Mouse (Mus musculus) embryonic fibroblast, embryonic 13.5 days (primary cell): ENCODE data around the gene Sema3e. TPM values are rescaled to one million over a fixed set of nuclear protein-coding genes. Genes with fewer than 3 reads are reported as not detected.

Source experiments
- H3K27ac ChIP-seq: 2 replicates; pipeline ENCODE4 v1.5.1; 2012; ENCODE audit warnings: low read length, control low read depth, inconsistent platforms; ENCODE audit not compliant: insufficient read depth
- H3K4me1 ChIP-seq: 2 replicates; pipeline ENCODE4 v1.6.1; 2011; ENCODE audit warnings: low read length; ENCODE audit not compliant: control insufficient read depth, insufficient read depth
- H3K4me3 ChIP-seq: 2 replicates; pipeline ENCODE4 v1.5.1; 2011; ENCODE audit warnings: mild to moderate bottlenecking, control low read depth, low read length; ENCODE audit not compliant: insufficient read depth
- CTCF ChIP-seq: IDR thresholded peaks from 2 replicates; pipeline ENCODE4 v1.5.1; 2011; ENCODE audit warnings: mild to moderate bottlenecking, control low read depth, low read length, moderate library complexity, borderline replicate concordance; ENCODE audit not compliant: insufficient read depth
- POLR2A ChIP-seq: IDR thresholded peaks from 2 replicates; pipeline ENCODE4 v1.6.1; 2011; ENCODE audit warnings: low read depth, mild to moderate bottlenecking, control low read depth, low read length, moderate library complexity
- polyA plus RNA-seq: library from polyadenylated mRNA; stranded (reverse); fragments of >200 nt; gene quantifications from 2 replicates; pipeline ENCODE4 v1.2.4, GENCODE M21; 2011; ENCODE audit warnings: low read depth; ENCODE audit not compliant: missing spikeins, insufficient read length

Gene Sema3e
- polyA plus RNA-seq, 1 experiment = 6.2 TPM

DNA sequence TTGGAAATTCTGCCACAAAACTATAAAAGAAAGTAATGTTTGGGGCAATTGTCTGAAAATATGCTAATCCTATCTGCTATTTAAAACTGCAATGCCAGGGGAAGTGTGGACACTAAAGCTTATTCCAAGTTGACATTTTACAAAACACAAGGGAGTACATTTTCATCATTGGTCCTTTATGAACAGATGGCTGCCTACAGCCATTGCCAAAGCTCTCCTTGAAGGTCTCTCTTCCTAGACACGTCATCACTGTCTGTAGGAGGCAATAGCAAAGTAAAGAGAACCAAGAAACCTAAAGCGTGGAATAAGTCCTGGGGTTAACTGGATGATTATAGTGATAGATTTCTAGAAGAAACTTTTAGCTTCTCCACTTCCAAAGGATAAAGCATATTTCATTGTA, 242.3 kb downstream of the Sema3e start:
- Histone ChIP-seq H3K4me1 (no peaks in the 10 kb centered on the region), H3K27ac (no peak overlapping the region), H3K4me3 (no peak overlapping the region)
- TF ChIP-seq POLR2A (no peak), CTCF (no peak)

Other genes starting within 250 kb of the Sema3e start
- gene Speer3, start 233.7 kb upstream of the Sema3e start, polyA plus RNA-seq = 0.54 TPM in 1 of 2 replicates, not detected in the other